Mouse (Mus musculus): ENCODE measurements around the gene Tmem150c.

Tmem150c gene

GRCm38 (mm10) chr5:100091602-100092001 is 68.0 kb downstream of the Tmem150c start:
- DNase-seq = no peak

GRCm38 (mm10) chr5:100091263-100091594 is 68.4 kb downstream of the Tmem150c start:
- no peak for DNase-seq

GRCm38 (mm10) chr5:100090515-100091262 is 68.9 kb downstream of the Tmem150c start:
- no peak for DNase-seq

DNA sequence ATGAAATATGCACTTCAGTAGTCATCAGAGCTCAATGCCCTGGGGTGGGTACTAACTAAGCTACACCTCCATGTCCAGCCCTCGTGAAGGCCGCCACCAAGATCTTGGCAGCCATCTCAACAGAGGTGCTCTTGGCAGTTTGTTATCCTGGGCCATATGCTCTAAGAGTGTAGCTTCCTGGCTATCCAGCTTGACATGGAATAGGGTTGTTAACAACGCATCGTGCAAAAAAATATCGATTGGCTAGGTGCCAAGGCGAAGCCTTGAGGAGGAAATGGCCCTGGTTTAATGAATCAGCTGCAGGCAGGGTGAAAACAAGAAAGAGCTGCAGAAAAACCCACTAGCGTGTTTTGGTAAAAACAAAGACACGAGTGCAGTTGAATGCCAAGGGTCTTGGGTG is 74.5 kb downstream of the Tmem150c start:
- DNase-seq = no peak

DNA sequence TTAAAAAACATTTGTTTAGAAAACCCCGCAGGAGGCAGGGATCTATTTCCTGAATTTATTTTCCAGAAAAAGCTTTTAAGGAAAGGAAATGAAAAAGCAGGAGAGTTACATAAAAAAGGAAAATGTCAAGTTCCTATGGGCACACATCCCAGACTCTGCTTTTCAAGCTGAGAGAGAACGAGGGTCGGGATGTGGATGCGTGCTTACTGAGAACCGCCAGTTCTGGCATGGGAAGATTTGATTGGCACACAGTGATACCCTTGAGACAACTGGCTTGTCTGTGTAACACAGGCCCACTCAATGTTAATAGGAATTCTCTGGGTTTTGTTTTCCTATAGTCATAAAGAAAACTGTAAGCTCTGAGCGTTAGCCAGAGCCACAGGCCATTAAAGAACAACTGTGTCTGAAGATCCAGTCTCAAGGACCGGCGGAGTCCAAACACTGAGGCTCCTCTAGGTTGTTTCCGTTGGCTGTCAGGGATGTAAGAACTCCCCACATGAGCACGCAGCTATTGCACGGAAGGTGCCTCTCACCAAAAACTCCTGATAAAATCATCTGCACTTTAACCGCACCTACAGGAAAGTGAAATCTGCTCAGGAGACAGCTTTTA is 75.5 kb downstream of the Tmem150c start:
- DNase-seq = no peak

DNA sequence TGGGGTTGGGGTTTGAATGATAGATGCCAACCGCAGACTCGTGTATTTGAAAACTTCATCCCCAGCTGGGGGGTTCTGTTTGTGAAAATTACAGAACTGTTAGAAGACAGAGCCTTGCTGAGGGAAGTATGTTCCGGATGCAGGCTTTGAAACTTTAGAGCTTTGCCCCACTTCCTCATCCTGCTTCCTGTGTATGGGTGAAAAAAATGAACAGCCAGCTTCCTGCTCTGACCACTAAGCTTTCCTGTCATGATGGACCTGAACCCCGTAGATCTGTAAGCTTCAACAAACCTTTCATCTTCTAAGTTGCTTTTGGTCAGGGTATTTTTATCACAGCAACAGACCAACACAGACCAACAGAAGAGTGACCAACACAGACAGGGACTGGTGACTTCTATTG is 77.6 kb downstream of the Tmem150c start:
- no peak for DNase-seq

DNA sequence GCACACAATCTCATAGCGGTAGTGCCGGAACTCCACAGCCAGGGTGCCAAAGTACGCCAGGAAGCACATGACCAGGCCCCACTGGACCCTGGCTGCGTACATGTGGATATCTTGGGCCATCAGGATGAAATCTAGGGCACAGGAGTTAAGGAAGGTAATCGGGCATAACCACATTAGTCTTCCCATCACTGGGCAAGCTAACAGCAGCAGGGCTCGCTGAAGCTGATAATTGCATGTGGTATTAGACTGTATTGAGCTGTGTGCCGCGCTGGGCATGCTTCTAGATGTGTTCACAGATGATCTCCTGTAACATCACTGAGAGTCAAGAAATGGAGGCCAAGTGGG is 79.7 kb downstream of the Tmem150c start:
- no peak for DNase-seq

DNA sequence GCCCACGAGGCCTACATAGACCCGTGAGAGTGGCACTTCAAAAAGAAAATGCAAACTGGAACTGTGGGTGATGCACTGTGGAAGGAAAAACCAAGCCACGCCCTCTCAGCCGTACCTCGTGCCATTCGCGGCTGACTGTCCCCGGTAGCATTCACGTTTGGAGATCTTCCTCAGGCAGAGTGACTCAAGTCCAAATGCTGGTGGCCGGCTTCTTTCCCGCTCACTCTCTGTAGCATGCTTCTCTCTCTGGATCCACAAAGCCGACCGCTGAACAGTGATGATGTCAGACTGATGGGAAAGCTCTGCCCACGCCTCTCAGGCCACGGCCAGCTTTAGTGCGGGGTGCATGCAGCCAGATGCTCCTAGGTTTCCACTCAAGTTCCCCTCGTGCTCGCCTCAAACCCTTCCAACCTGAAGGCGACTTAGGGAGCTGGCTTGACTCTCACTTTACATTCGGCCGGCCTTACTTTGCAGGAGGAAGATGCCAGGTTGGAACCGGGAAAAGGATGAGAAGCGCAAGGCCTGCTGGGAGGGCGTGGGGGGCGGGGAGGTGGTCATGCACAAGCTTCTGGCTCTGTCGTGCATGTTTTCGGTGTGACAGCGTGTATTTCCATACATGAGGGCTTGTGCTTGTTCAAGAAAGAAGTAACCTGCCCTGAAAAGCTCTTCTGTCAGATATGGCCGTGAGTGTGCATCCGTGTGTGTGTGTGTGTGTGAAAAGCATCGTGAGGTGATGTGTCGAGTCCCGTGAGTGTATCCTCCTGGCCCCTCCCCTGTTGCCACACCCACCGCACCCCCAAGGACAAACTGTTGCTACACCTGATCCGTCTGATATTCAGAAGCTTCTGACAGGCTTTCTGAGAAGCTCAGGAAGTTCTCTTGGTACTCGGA is 80.3 kb downstream of the Tmem150c start:
- no peak for DNase-seq

DNA sequence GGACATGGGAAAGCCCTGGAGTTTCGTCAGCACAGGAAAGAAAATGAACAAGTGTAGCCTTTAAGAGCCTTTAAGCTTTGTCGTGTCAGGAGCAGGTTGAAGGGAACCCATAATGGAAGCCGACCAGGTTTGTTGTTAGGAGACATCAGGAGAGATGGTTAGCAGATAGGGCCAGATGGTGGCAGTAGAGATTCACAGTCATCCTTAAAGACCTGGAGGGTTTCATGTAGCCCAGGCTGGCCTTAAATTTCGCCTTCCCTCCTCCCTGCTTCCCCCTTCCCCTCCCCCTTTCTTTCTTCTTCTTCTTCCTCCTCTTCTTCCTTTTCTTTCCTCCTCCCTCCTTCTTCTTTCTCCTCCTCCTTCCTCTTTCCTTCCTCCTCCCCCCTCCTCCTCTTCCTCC is 85.0 kb downstream of the Tmem150c start:
- DNase-seq = no peak

DNA sequence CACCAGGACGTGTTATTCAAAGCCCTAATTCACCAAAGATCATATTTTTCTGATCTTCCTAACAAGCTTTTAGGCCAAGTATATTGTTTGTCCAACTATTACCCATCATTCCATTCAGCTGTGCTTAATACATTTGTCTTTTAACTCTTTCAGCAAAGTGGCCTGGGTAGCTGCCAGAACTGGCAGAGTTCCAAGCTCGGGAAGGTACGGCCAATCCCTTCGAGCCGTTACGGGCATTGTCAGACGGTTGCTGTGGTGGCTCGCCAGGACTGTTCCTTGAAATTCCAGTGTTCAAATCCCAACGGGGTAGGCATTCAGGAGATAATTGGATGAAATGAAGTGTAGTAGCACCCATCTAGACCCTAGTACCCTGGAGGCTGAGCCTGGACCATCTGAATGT is 87.1 kb downstream of the Tmem150c start:
- DNase-seq = no peak

DNA sequence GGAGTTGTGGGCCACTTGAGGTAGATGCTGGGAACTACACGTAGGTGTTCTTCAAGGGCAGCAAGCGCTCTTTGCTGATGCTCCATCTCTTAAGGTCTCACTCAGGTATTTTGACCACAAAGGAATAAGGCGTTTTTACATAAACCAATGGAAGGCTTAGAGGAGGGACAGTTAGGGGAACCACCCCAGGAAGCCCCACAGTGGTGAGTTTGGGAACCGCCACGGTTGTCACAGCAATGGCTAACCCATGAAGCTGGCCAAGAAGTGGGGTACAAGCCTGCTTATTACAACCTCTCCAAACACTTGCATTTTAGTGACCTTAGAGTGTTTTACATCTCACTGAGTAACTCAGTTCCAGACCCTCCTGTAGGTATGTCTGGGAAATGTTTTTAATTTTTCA is 88.1 kb downstream of the Tmem150c start:
- no peak for DNase-seq

- DNase-seq = peak; percentile 82
Observed at GRCm38 (mm10) chr5:100070255-100070654, 89.4 kb downstream of the Tmem150c start.

DNA sequence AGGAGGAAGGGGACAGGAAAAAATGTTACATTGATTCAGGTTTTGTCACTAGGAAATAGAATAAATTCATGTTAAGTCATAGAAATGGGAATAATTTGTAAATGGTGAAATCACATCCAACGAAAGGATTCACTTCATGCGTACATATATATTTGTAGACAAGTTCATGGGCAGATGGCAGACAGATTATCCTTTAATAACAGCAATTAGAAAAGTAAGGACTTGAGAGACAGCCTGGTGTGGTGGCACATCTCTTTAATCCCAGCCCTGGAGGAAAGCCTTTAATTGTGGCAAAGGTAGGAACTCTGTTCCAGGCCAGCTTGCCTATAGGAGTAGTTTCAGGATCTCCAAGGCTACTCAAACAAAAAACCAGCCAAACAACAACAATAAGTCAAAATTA is 90.1 kb downstream of the Tmem150c start:
- DNase-seq = no peak

GRCm38 (mm10) chr5:100067579-100067978 is 92.0 kb downstream of the Tmem150c start:
- no peak for DNase-seq

DNA sequence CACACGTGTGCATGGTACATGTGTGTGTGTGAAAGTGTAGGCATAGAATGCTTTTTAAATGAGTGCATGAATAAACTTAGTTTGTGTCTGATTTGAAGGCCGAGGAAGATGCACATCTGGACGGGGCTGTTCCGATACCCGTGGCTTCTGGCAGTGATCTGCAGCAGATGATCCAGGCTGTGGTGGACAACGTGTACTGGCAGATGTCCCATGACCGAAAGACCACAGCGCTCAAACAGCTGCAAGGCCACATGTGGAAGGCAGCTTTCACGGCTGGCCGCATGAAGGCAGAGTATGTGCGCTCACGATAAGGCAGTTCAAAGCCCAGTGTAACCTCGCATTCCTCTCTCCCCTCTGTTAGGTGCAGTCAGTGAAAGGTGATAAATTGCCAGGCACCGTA is 98.7 kb downstream of the Tmem150c start:
- no peak for DNase-seq

- no peak for DNase-seq
Observed at GRCm38 (mm10) chr5:100059326-100059725, 100.3 kb downstream of the Tmem150c start.

GRCm38 (mm10) chr5:100058729-100059128 is 100.9 kb downstream of the Tmem150c start:
- DNase-seq = no peak

DNA sequence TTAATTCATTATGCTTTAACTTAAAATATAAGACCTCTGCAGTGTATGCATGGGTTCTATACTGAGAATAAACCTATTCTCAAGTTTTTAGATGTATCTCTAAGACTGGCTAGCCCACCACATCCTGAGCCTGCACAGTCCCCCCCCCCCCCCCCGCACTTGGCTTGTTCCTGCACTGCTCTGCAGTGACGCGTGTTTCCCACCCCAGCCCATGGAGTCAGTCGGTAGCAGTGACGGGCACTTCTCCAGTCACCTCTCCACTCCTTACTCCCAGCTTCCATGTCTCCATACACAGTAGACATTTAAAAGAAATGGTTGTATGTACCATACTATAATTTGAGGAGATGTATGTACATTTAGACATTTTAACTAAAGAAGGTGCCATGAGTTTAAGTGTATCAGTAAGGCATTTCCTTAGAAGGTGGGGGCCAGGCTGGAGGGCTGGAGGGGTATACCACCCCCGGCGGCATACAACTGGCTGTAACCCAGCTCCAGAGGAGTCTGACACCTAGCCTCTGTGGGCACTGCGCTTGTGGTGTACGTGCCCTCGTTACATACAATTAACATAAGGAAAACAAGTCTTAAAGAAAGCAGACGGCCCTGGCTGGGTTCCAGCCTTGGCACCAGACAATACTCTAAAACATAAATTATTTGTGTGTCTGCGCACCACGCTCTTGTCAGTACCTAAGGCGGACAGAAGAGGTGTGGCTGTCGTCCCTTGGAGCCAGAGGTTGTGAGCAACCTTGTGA is 102.0 kb downstream of the Tmem150c start:
- no peak for DNase-seq

- no peak for DNase-seq
Observed at GRCm38 (mm10) chr5:100055866-100056369, 103.7 kb downstream of the Tmem150c start.

GRCm38 (mm10) chr5:100054807-100055547 is 104.6 kb downstream of the Tmem150c start:
- peak; percentile 53 for DNase-seq

DNA sequence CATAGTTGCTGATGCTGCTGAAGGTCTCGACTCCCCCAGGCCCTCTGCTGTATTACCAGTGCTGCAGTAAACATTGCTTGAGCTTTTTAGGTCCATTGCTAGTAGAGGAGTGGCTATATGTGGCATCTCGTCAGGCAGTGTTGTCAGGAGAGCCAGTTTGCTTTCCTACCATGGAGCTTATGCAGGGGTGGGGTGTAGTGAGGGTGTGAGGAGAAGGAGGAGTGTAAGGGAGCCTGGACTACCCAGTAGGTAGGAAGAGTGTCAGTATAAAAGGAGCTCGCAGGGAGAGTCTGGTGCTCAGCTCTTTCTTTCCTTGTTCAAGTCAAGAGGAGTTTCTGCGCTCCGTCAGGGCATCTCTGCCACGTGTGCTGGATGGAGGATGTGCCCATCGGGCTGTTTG is 106.9 kb downstream of the Tmem150c start:
- no peak for DNase-seq

- no peak for DNase-seq
Observed at GRCm38 (mm10) chr5:100049904-100050303, 109.7 kb downstream of the Tmem150c start.

All from liver (tissue).